Mouse (Mus musculus) hindbrain, embryonic 13.5 days (tissue): ENCODE data around the gene Lgr6. TPM values are rescaled to one million over a fixed set of nuclear protein-coding genes. Genes with fewer than 3 reads are reported as not detected.
A peak's percentile ranks its signal among the peaks of the same experiment; 100 is the strongest.

Source experiments
- ATAC-seq: fragments of 200-750 bp; cut with Nextera tagmentation; 2 replicates; pipeline ENCODE4 v1.8.0; 2017; ENCODE audit warnings: moderate TSS enrichment; ENCODE audit not compliant: low FRiP score
- H3K27ac ChIP-seq: fragments of 300-500 bp; sonication (generic); 2 replicates; pipeline ENCODE4 v1.5.1; 2015; ENCODE audit warnings: inconsistent platforms, mild to moderate bottlenecking, moderate library complexity
- H3K27me3 ChIP-seq: fragments of 300-500 bp; sonication (generic); 2 replicates; pipeline ENCODE4 v1.6.1; 2015; ENCODE audit warnings: mild to moderate bottlenecking, inconsistent platforms
- H3K36me3 ChIP-seq: fragments of 300-500 bp; sonication (generic); 2 replicates; pipeline ENCODE4 v1.6.1; 2015; ENCODE audit warnings: mild to moderate bottlenecking, inconsistent platforms
- H3K4me1 ChIP-seq: fragments of 300-500 bp; sonication (generic); replicated peaks from 2 replicates; pipeline ENCODE4 v1.6.1; 2015; ENCODE audit warnings: inconsistent platforms
- H3K4me2 ChIP-seq: fragments of 300-500 bp; sonication (generic); 2 replicates; pipeline ENCODE4 v1.6.1; 2015; ENCODE audit warnings: inconsistent platforms, mild to moderate bottlenecking, moderate library complexity
- H3K4me3 ChIP-seq: fragments of 300-500 bp; sonication (generic); 2 replicates; pipeline ENCODE4 v1.5.1; 2015; ENCODE audit warnings: mild to moderate bottlenecking, inconsistent platforms
- H3K9ac ChIP-seq: fragments of 300-500 bp; sonication (generic); 2 replicates; pipeline ENCODE4 v1.6.1; 2015; ENCODE audit warnings: mild to moderate bottlenecking, inconsistent platforms
- H3K9me3 ChIP-seq: fragments of 300-500 bp; sonication (generic); 2 replicates; pipeline ENCODE4 v1.6.1; 2016; ENCODE audit warnings: inconsistent platforms
- WGBS: fragments of 180-500 bp; shearing (Covaris S2); methylation state at CpG from one replicate; pipeline ENCODE4 v1.1.7; 2015; 5-methylcytosine and 5-hydroxymethylcytosine counted together
- polyA plus RNA-seq: library from polyadenylated mRNA; unstranded; fragments of >200 nt; fragmentation: Nextera tagmentation; extraction: Ambion mirVana; gene quantifications from 2 replicates; pipeline ENCODE4 v1.2.1, GENCODE M21; 2015

Gene Lgr6
- polyA plus RNA-seq, result 0.47 and 0.92 TPM in 2 replicates

- ATAC-seq, result no peak
- peaks cover 15% of the 10 kb centered on the region for H3K4me1 ChIP-seq
- H3K4me2 ChIP-seq, result peak within 1 kb of the TSS; percentile 65
- 1% methylated on average over 36 of the region's 40 CpGs for WGBS
- peaks cover 79% of the 10 kb centered on the region for H3K27me3 ChIP-seq
- no peaks in the 10 kb centered on the region for H3K9me3 ChIP-seq
- H3K9ac ChIP-seq, result peak within 1 kb of the TSS; percentile 56; the same call in 1 of the 2 replicates
- no peak within 1 kb of the TSS for H3K27ac ChIP-seq
- no peaks in the 10 kb centered on the region for H3K36me3 ChIP-seq
- peak within 1 kb of the TSS; percentile 41 for H3K4me3 ChIP-seq
Observed at GRCm38 (mm10) chr1:135105124-135105523, at the start of gene Lgr6. TSS of gene Lgr6 (minus strand) at chr1:135105276.

GRCm38 (mm10) chr1:135154411-135154959 is 49.4 kb upstream of the Lgr6 start:
- 5% methylated on average over 14 of the region's 14 CpGs for WGBS
- H3K4me1 ChIP-seq, result peaks cover 46% of the 10 kb centered on the region
- peaks cover 44% of the 10 kb centered on the region for H3K36me3 ChIP-seq
- peak; percentile 59 for ATAC-seq
- peak overlapping the region; percentile 4; the same call in 1 of the 2 replicates for H3K4me3 ChIP-seq
- peak overlapping the region; percentile 43 for H3K4me2 ChIP-seq
- peak overlapping the region; percentile 95 for H3K27ac ChIP-seq
- H3K27me3 ChIP-seq, result no peaks in the 10 kb centered on the region
- H3K9ac ChIP-seq, result peak overlapping the region; percentile 70
- no peaks in the 10 kb centered on the region for H3K9me3 ChIP-seq

- H3K4me3 ChIP-seq, result peak overlapping the region; percentile 4; the same call in 1 of the 2 replicates
- H3K36me3 ChIP-seq, result peaks cover 44% of the 10 kb centered on the region
- no peaks in the 10 kb centered on the region for H3K9me3 ChIP-seq
- 21% methylated on average over 13 of the region's 13 CpGs for WGBS
- H3K4me2 ChIP-seq, result peak overlapping the region; percentile 43
- ATAC-seq, result peak; percentile 4
- H3K9ac ChIP-seq, result peak overlapping the region; percentile 70
- peaks cover 51% of the 10 kb centered on the region for H3K4me1 ChIP-seq
- H3K27me3 ChIP-seq, result no peaks in the 10 kb centered on the region
- peak overlapping the region; percentile 95 for H3K27ac ChIP-seq
Observed at GRCm38 (mm10) chr1:135154011-135154410, 48.9 kb upstream of the Lgr6 start.

GRCm38 (mm10) chr1:135148996-135149395 is 43.9 kb upstream of the Lgr6 start:
- Histone ChIP-seq H3K4me2 (peak overlapping the region; percentile 98), H3K9ac (peak overlapping the region; percentile 95), H3K4me1 (peaks cover 56% of the 10 kb centered on the region), H3K27me3 (no peaks in the 10 kb centered on the region), H3K9me3 (no peaks in the 10 kb centered on the region), H3K4me3 (peak overlapping the region; percentile 100), H3K27ac (peak overlapping the region; percentile 96), H3K36me3 (peaks cover 23% of the 10 kb centered on the region)
- ATAC-seq, result no peak
- whole genome bisulfite sequencing, result 45% methylated on average over 5 of the region's 5 CpGs

- Histone ChIP-seq H3K4me3 (peak overlapping the region; percentile 100), H3K9me3 (no peaks in the 10 kb centered on the region), H3K27ac (peak overlapping the region; percentile 96), H3K4me1 (peaks cover 52% of the 10 kb centered on the region), H3K27me3 (no peaks in the 10 kb centered on the region), H3K36me3 (peaks cover 22% of the 10 kb centered on the region), H3K4me2 (peak overlapping the region; percentile 98), H3K9ac (peak overlapping the region; percentile 95)
- ATAC-seq, result no peak
- 58% methylated on average over 4 of the region's 4 CpGs for WGBS
Observed at GRCm38 (mm10) chr1:135148476-135148875, 43.4 kb upstream of the Lgr6 start.

GRCm38 (mm10) chr1:135147702-135148058 is 42.6 kb upstream of the Lgr6 start:
- peak overlapping the region; percentile 100 for H3K4me3 ChIP-seq
- WGBS, result under 1% methylated on average over 7 of the region's 7 CpGs
- H3K36me3 ChIP-seq, result peaks cover 17% of the 10 kb centered on the region
- H3K4me1 ChIP-seq, result peaks cover 51% of the 10 kb centered on the region
- H3K27ac ChIP-seq, result peak overlapping the region; percentile 96
- no peaks in the 10 kb centered on the region for H3K9me3 ChIP-seq
- peak overlapping the region; percentile 98 for H3K4me2 ChIP-seq
- peak overlapping the region; percentile 95 for H3K9ac ChIP-seq
- ATAC-seq, result no peak; the same call in 1 of the 2 replicates
- 0 out of 2 replicates have a peak, but pooled peaks cover 3% of the 10 kb centered on the region for H3K27me3 ChIP-seq

GRCm38 (mm10) chr1:135146946-135147701 is 42.0 kb upstream of the Lgr6 start:
- Histone ChIP-seq H3K36me3 (peaks cover 11% of the 10 kb centered on the region), H3K27ac (peak overlapping the region; percentile 96), H3K9ac (peak overlapping the region; percentile 95), H3K27me3 (0 out of 2 replicates have a peak, but pooled peaks cover 3% of the 10 kb centered on the region), H3K4me3 (peak overlapping the region; percentile 100), H3K4me1 (peaks cover 46% of the 10 kb centered on the region), H3K9me3 (no peaks in the 10 kb centered on the region), H3K4me2 (peak overlapping the region; percentile 98)
- ATAC-seq, result peak; percentile 68
- WGBS, result under 1% methylated on average over 69 of the region's 69 CpGs

- H3K27me3 ChIP-seq, result 0 out of 2 replicates have a peak, but pooled peaks cover 3% of the 10 kb centered on the region
- peak; percentile 77 for ATAC-seq
- no peaks in the 10 kb centered on the region for H3K9me3 ChIP-seq
- peak within 1 kb of the TSS; percentile 95 for H3K9ac ChIP-seq
- H3K27ac ChIP-seq, result peak within 1 kb of the TSS; percentile 96
- peaks cover 39% of the 10 kb centered on the region for H3K4me1 ChIP-seq
- H3K36me3 ChIP-seq, result peaks cover 4% of the 10 kb centered on the region
- peak within 1 kb of the TSS; percentile 98 for H3K4me2 ChIP-seq
- peak within 1 kb of the TSS; percentile 100 for H3K4me3 ChIP-seq
- WGBS, result under 1% methylated on average over 56 of the region's 78 CpGs
Observed at GRCm38 (mm10) chr1:135146077-135146945, 41.2 kb upstream of the Lgr6 start, which contains the start of gene Arl8a. TSS of gene Arl8a (plus strand) at chr1:135146824.

- 0 out of 2 replicates have a peak, but pooled peaks cover 3% of the 10 kb centered on the region for H3K27me3 ChIP-seq
- H3K9me3 ChIP-seq, result no peaks in the 10 kb centered on the region
- H3K4me1 ChIP-seq, result peaks cover 16% of the 10 kb centered on the region
- no peak for ATAC-seq
- H3K4me3 ChIP-seq, result no peak overlapping the region
- no peaks in the 10 kb centered on the region for H3K36me3 ChIP-seq
- no peak overlapping the region for H3K9ac ChIP-seq
- H3K27ac ChIP-seq, result no peak overlapping the region
- H3K4me2 ChIP-seq, result no peak overlapping the region
- 84% methylated on average over 2 of the region's 2 CpGs for WGBS
Observed at GRCm38 (mm10) chr1:135143940-135144339, 38.9 kb upstream of the Lgr6 start.

- no peaks in the 10 kb centered on the region for H3K9me3 ChIP-seq
- H3K9ac ChIP-seq, result no peak overlapping the region
- H3K4me1 ChIP-seq, result peaks cover 6% of the 10 kb centered on the region; the same call in 1 of the 2 replicates
- 69% methylated on average over 2 of the region's 2 CpGs for WGBS
- H3K4me3 ChIP-seq, result no peak overlapping the region
- no peaks in the 10 kb centered on the region for H3K36me3 ChIP-seq
- no peak for ATAC-seq
- H3K4me2 ChIP-seq, result no peak overlapping the region
- H3K27ac ChIP-seq, result no peak overlapping the region
- H3K27me3 ChIP-seq, result 0 out of 2 replicates have a peak, but pooled peaks cover 3% of the 10 kb centered on the region
Observed at GRCm38 (mm10) chr1:135142452-135142851, 37.4 kb upstream of the Lgr6 start.

- Histone ChIP-seq H3K27me3 (0 out of 2 replicates have a peak, but pooled peaks cover 3% of the 10 kb centered on the region), H3K4me1 (no peaks in the 10 kb centered on the region), H3K4me3 (no peak overlapping the region), H3K36me3 (no peaks in the 10 kb centered on the region), H3K27ac (no peak overlapping the region), H3K4me2 (no peak overlapping the region), H3K9me3 (no peaks in the 10 kb centered on the region), H3K9ac (no peak overlapping the region)
- ATAC-seq, result no peak
- 77% methylated on average over 2 of the region's 2 CpGs for WGBS
Observed at GRCm38 (mm10) chr1:135139906-135140305, 34.8 kb upstream of the Lgr6 start.

- peak; percentile 63 for ATAC-seq
- H3K9me3 ChIP-seq, result no peaks in the 10 kb centered on the region
- H3K4me1 ChIP-seq, result no peaks in the 10 kb centered on the region
- H3K4me2 ChIP-seq, result no peak overlapping the region
- H3K9ac ChIP-seq, result no peak overlapping the region
- WGBS, result 7% methylated on average over 1 of the region's 1 CpGs
- no peaks in the 10 kb centered on the region for H3K36me3 ChIP-seq
- no peak overlapping the region for H3K4me3 ChIP-seq
- no peaks in the 10 kb centered on the region for H3K27me3 ChIP-seq
- no peak overlapping the region for H3K27ac ChIP-seq
Observed at GRCm38 (mm10) chr1:135136500-135136899, 31.4 kb upstream of the Lgr6 start.
